Mouse (Mus musculus) inflammation-experienced regulatory T-cells (primary cell): ENCODE results near the gene Gm49320. TPM values are rescaled to one million over a fixed set of nuclear protein-coding genes. Genes with fewer than 3 reads are reported as not detected.

Experiments used
- polyA plus RNA-seq, 2 experiments: library from polyadenylated mRNA; unstranded; fragments of 100-300 nt; shearing (Covaris generic); gene quantifications; one replicate each; pipeline ENCODE4 v1.2.1; 2017

Gm49320 gene
- polyA plus RNA-seq, result under 1 TPM; 0.24 to 0.29 TPM

GRCm38 (mm10) chr8:4238434-4239192 lies at the start of gene Gm49320, which contains the start of gene Map2k7:
Gene Gm49320, plus strand, starts transcription at chr8:4238865.
Gene Map2k7, plus strand, starts transcription at chr8:4238740.

GRCm38 (mm10) chr8:4216791-4217621 lies 21.7 kb upstream of the Gm49320 start, which contains the start of gene Prr36:
Gene Prr36, minus strand, starts transcription at chr8:4217459.

GRCm38 (mm10) chr8:4226739-4227347 lies 11.8 kb upstream of the Gm49320 start, which contains the start of gene Lrrc8e:
Gene Lrrc8e, plus strand, starts transcription at chr8:4226827.

GRCm38 (mm10) chr8:4247951-4248540 lies 9.4 kb downstream of the Gm49320 start, which contains the start of gene Tgfbr3l:
Gene Tgfbr3l, plus strand, starts transcription at chr8:4248214.

GRCm38 (mm10) chr8:4252934-4253841 lies 14.5 kb downstream of the Gm49320 start, which contains the start of gene Snapc2:
Gene Snapc2, plus strand, starts transcription at chr8:4253080.

GRCm38 (mm10) chr8:4259125-4259804 lies 20.6 kb downstream of the Gm49320 start, which contains the start of gene Ctxn1:
Gene Ctxn1, minus strand, starts transcription at chr8:4259274.

GRCm38 (mm10) chr8:4275275-4276110 lies 36.8 kb downstream of the Gm49320 start, which contains the start of gene Timm44:
Gene Timm44, minus strand, starts transcription at chr8:4275913.

Other genes with a start within 250 kb of the Gm49320 start
- 1 to 10 TPM in 1 of 2 experiments, not detected in 1; 1.3 TPM for gene Cd209f, start 133.0 kb upstream of the Gm49320 start, polyA plus RNA-seq
- 1 to 10 TPM in 1 of 2 experiments, under 1 TPM in 1; 0.34 to 1.9 TPM for gene Cd209g, start 104.8 kb upstream of the Gm49320 start, polyA plus RNA-seq
- gene Evi5l, start 72.3 kb upstream of the Gm49320 start, polyA plus RNA-seq, result 10 to 100 TPM; 15.1 to 18.0 TPM
- under 1 TPM; 0.35 to 0.44 TPM for gene Prr36, start 21.4 kb upstream of the Gm49320 start, polyA plus RNA-seq
- 1 to 10 TPM in 1 of 2 experiments, under 1 TPM in 1; 0.18 to 3.5 TPM for gene Lrrc8e, start 12.0 kb upstream of the Gm49320 start, polyA plus RNA-seq
- 10 to 100 TPM; 58.6 to 68.9 TPM for gene Map2k7, start 125 bp upstream of the Gm49320 start, polyA plus RNA-seq
- gene Tgfbr3l, start 9.3 kb downstream of the Gm49320 start, polyA plus RNA-seq, result 1 to 10 TPM; 5.8 to 6.7 TPM
- 10 to 100 TPM; 24.2 to 38.1 TPM for gene Snapc2, start 14.2 kb downstream of the Gm49320 start, polyA plus RNA-seq
- under 1 TPM; 0.60 to 0.93 TPM for gene Ctxn1, start 20.4 kb downstream of the Gm49320 start, polyA plus RNA-seq
- gene Timm44, start 37.0 kb downstream of the Gm49320 start, polyA plus RNA-seq, result 10 to 100 TPM; 56.1 to 70.3 TPM
- 10 to 100 TPM; 11.4 to 17.2 TPM for gene Ccl25, start 86.3 kb downstream of the Gm49320 start, polyA plus RNA-seq
- 100 to 1,000 TPM; 202 to 259 TPM for gene Elavl1, start 86.5 kb downstream of the Gm49320 start, polyA plus RNA-seq